In the genomic region with DNA sequence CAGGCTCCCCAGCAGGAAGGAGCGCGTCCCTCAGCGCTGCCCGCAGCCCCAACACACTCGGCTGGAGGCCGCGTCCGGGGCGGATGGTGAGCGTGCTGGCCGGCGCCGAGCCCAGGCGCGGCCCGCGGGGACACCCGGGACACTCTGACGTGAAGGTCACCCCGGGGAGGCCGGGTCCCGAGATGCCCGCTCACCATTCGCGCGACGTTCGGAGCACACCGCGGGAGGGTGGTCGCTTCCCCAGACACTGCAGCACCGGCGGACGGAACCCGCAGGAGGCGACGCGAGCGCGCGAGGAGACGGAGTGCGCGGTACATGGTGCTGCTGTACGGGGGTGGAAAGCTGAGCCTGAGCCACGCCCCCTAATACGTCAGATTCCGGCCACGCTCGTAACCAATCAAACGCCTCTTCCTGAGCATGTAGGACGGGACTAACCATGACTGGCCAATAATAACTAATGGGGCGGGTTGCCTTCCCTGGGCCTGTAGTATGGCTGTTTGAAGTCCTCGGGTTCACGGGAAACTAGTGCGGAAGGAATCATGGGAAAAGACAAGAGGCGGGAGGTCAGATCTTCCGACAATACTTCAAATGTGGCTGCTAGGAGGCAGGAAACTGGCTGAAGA, we compare ENCODE assay signal across 1 mouse cellular context.
TF ChIP-seq lines count a peak whose summit lies in the region.

A gene (minus strand): TSS at position 379 of the 623 bp plus-strand sequence.

TF ChIP-seq in CH12.LX, 34 proteins besides CTCF, POLR2A, EP300 and RAD21 (continued from another document):
- no peak for TF ChIP-seq MAFK (IDR thresholded peaks at IDR 0.05; ENCODE audit: insufficient replicate concordance, low read length)
- TF ChIP-seq TCF12 (IDR thresholded peaks at IDR 0.05; ENCODE audit: low read depth, low read length) = peak; percentile 81
- no peak for TF ChIP-seq ETS1 (conservative IDR thresholded peaks at IDR 0.05; ENCODE audit: low read depth, low read length)
- TF ChIP-seq TBP (conservative IDR thresholded peaks at IDR 0.05; ENCODE audit: low read depth, low read length) = peak; percentile 87
- TF ChIP-seq HCFC1 (IDR thresholded peaks at IDR 0.05; ENCODE audit: low read depth, low read length) = peak; percentile 72
- peak; percentile 13; the same call in 1 of the 2 replicates for TF ChIP-seq IRF4 (IDR thresholded peaks at IDR 0.05; ENCODE audit: low read depth, low read length)
- peak; percentile 81 for TF ChIP-seq ZMIZ1 (IDR thresholded peaks at IDR 0.05; ENCODE audit: low read depth, low read length)
- no peak for TF ChIP-seq MAZ (IDR thresholded peaks at IDR 0.05; ENCODE audit: low read depth, low read length)
- peak; percentile 69; the same call in 1 of the 2 replicates for TF ChIP-seq KAT2A (IDR thresholded peaks at IDR 0.05; ENCODE audit: insufficient replicate concordance, low read length)
- TF ChIP-seq MEF2A (IDR thresholded peaks at IDR 0.05; ENCODE audit: borderline replicate concordance, low read depth, low read length) = 0 out of 2 replicates have a peak, but pooled peaks have one; percentile 14
